Mouse (Mus musculus) leukemia stem cell, adult 10-12 weeks (primary cell): Measurements from ENCODE around the gene Tbc1d25. TPM values are rescaled to one million over a fixed set of nuclear protein-coding genes. Genes with fewer than 3 reads are reported as not detected.

Source experiments
- polyA plus RNA-seq: library from polyadenylated mRNA; stranded (reverse); fragments of >175 nt; gene quantifications from 2 replicates; pipeline ENCODE4 v1.2.3, GENCODE M21; 2012; ENCODE audit warnings: low replicate concordance

The Tbc1d25 gene
- 2.0 and 9.7 TPM in 2 replicates for polyA plus RNA-seq

DNA sequence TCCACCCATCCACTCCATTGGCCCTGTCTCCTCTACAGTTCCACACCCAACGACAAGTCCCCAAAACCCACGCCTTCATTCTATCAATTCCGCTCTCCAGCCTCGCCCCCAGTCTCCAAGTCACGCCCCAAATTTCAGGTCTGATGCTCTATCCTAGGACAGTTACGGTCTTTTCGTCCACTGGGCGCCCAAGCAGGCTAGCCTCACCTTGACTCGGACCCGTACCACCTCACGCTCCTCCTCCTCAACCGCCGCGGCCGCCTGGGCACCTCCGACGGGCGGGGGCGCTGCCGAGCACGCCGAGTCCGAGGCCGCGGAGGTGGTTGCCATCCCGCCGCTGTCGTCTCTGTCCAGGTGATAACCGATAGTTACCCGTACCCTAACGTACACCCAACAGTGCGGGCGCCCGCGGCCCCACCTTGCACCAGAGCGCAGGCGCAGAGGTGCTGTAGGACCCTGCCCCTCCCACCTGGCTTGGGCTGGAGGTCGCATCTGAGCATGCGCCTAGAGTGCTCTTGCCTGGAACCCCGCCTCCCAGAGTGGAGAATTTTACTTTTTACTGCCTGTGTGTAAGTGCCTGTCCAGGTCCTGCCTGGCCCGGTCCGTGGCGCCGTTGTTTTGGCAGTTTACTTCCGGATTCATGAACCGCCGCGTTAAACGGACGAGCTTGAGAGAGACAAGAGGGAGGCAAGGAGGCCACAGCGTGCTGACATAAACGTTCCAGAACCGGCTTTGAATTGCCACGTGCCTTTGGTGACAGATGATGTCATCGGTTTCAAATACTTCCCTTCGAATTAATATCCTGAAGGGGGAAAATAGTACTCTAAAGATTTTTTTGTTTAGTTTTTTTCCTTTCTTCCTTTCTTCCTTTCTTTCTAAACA is at the start of gene Tbc1d25:
Tbc1d25 (minus strand) TSS at position 678 of the 882 bp plus-strand sequence.

DNA sequence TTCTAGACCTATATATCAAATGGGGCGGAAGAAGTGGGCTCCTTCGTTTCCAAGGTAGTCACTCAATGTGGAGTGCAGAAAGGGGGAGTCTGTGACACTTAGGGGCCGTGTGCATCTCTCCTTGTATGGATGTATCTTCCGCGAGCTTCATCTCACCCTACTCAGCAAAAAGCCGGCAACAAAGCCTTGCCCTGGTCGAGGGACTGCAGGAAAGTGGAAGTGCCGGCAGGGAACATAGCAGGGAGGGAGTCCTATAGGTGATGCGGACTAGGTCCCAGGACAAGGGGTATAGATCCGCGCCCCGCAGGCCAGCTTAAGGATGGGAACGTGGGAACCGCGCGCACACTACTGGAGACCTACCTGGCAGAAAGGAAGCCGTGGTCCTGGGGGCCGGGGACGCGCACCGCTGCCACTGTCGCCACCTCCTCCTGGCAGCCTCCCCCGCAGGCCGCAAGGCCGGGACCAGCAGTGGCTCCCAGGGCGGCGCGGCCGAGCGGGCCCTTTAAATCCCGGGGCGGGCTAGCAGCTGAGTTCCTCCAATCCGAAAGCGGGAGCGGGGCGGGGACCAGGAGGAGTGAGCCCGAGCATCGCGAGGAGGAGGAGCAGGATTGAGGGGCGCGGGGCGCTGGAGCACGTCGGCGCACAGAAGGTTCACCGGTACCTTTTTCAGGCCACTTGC is 30.2 kb upstream of the Tbc1d25 start, which contains the start of gene Porcn:
Porcn (minus strand) TSS at position 511 of the 679 bp plus-strand sequence.

DNA sequence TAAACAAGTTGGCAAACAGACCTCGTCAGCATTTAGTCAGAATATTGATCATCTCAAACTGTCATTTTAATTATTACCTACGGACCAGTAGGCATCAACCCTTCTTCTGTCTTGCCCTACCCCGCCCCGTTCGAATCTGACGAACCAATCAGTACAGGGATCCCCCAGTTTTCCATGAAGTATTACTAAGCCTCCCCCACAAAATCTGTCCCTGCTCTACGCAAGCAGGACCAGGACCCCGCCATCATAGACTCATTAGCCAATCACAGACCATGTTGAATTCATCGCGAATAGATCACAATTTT is 17.4 kb upstream of the Tbc1d25 start, which contains the start of gene Ebp:
Ebp (minus strand) TSS at position 94 of the 305 bp plus-strand sequence.

DNA sequence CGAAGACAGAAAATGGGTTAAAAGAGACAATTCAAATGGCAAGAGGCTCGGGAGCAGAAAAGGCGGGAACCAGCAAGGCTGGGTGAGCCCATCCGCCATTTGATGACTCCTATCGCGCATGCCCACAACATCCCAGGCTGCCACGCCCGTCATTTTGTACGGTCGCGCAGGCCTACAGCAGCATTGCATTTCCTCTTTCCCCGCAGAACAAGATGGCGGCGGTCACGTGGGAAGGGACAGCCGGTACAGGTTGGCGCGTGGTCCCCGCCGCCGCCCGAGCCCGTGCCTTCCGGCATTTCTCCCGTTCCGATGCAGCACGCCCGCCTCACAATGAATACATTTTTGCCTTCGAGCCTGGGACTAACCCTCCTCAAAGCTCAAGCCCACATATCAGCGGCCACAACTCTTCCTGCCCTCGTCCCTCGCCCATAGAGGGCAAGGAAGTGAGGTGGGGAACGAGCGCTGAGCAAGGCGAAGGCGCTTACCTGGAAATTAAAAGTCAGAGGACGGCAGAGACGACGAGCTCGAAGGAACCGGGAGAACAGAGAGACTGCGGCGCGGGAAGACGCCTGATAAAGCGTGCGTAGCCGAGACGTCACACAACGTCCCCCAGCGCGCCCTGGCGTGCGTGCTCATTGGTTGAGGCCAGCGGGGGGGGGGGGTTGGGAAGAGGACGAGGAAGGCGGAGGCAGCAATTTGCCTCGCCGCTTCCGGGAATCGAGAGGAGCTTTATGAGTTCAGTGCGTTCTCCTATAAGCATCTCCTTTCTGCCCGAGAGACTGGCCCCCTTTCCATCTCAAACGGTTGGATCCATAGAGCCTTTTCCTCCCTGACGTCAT is 30.6 kb downstream of the Tbc1d25 start, which contains the start of gene Rbm3:
Rbm3 (minus strand) TSS at position 728 of the 839 bp plus-strand sequence.

DNA sequence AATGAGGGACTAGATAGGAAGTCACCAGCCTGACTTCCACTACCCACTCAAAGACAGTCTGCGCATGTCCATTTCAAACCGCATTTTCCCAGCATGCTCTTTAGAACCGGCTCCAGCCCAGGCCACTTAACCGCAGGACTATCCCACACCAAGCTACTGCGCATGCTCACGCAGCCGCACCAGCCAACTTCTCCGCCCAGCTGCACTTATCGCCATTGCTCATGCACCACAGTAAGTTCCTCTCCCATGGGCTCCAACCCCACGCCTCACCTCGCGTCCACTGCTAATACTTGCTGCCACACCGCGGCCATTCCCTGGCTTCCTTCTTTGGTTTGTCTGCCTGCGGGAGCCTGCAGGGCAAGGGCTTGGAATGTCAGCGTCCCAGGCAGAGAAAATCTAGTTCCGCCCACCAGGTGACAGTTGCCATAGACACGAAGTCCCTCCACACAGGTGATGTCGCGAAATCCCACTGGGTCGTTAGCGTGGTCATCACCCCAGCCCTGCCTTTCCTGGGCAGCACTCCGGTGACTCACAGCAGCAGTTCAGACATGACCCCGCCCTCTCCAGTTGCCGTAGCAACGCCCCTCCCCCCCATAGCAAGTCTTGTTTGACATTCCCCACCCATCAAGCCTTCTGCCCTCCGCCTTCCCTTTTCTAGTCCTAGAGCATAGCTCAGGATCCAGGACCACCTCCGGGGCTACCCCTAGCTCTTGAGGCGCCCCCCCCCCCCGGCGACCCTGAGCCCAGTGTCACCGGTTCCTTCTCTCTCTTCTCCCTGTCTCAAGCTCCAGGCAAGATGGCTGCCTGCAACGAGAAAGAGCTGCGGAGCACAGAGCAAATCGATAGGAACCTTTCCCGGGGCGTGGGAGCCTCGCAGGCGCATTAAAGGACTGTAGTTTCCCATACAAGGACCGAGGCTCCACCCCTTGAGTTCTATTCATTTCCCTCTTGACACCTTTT is 43.7 kb downstream of the Tbc1d25 start, which contains the start of gene Wdr13:
Wdr13 (minus strand) TSS at position 876 of the 960 bp plus-strand sequence.

Other genes starting within 250 kb of the Tbc1d25 start
- gene Eras, start 247.6 kb downstream of the Tbc1d25 start, polyA plus RNA-seq = not detected in 2 replicates
- 3.7 and 5.1 TPM in 2 replicates for gene Hdac6, start 228.3 kb downstream of the Tbc1d25 start, polyA plus RNA-seq
- gene Gata1, start 198.1 kb downstream of the Tbc1d25 start, polyA plus RNA-seq = 77.8 and 320 TPM in 2 replicates
- gene Glod5, start 157.7 kb downstream of the Tbc1d25 start, polyA plus RNA-seq = not detected in 2 replicates
- 4.4 and 12.7 TPM in 2 replicates for gene Suv39h1, start 101.4 kb downstream of the Tbc1d25 start, polyA plus RNA-seq
- gene Was, start 85.7 kb downstream of the Tbc1d25 start, polyA plus RNA-seq = 122 and 255 TPM in 2 replicates
- 15.5 and 28.1 TPM in 2 replicates for gene Wdr13, start 43.3 kb downstream of the Tbc1d25 start, polyA plus RNA-seq
- 19.3 and 54.0 TPM in 2 replicates for gene Rbm3, start 30.3 kb downstream of the Tbc1d25 start, polyA plus RNA-seq
- gene Ebp, start 17.3 kb upstream of the Tbc1d25 start, polyA plus RNA-seq = 1.8 and 4.0 TPM in 2 replicates
- 4.1 and 4.4 TPM in 2 replicates for gene Porcn, start 30.3 kb upstream of the Tbc1d25 start, polyA plus RNA-seq
- gene Ftsj1, start 76.2 kb upstream of the Tbc1d25 start, polyA plus RNA-seq = 28.1 and 60.5 TPM in 2 replicates
- 12.2 and 298 TPM in 2 replicates for gene Slc38a5, start 95.0 kb upstream of the Tbc1d25 start, polyA plus RNA-seq
- not detected in 2 replicates for gene Ssxb10, start 151.2 kb upstream of the Tbc1d25 start, polyA plus RNA-seq
- gene Ssxb9, start 190.8 kb upstream of the Tbc1d25 start, polyA plus RNA-seq = not detected in 2 replicates
- gene Ssxb1, start 237.1 kb upstream of the Tbc1d25 start, polyA plus RNA-seq = not detected in 2 replicates